ENCODE assay signal across 9 mouse cellular contexts in genomic region chr13:30966507-30966911, GRCm38 (mm10). TPM values are rescaled to one million over a fixed set of nuclear protein-coding genes. Genes with fewer than 3 reads are reported as not detected.
DNase-seq lines count a peak whose midpoint lies in the region; ATAC-seq and TF ChIP-seq lines count a peak whose summit lies in the region.
"Had no signal": no experiment of that assay in that cellular context is flagged by ENCODE, and none has a peak within 500 bp of the region (broad histone marks: within the 10 kb centered on the region; RNA-seq: fewer than 3 reads in every experiment).

No protein-coding gene starts in this region.

- peak; percentile 86 for ATAC-seq in embryonic facial prominence, embryonic 12.5 days (ENCODE audit: insufficient number of reproducible peaks, insufficient read depth, low FRiP score, low TSS enrichment)
- peak; percentile 61; the same call in 1 of the 2 replicates for ATAC-seq in hindbrain, postnatal 0 days
- ATAC-seq in neural tube, embryonic 13.5 days (ENCODE audit: low read depth): peak; percentile 60

- H3K4me3 ChIP-seq in embryonic facial prominence, embryonic 12.5 days: no peak overlapping the region
- no peak overlapping the region for H3K4me3 ChIP-seq in hindbrain, postnatal 0 days (ENCODE audit: low read length)
- peak overlapping the region; percentile 20 for H3K4me3 ChIP-seq in neural tube, embryonic 13.5 days
- H3K4me3 ChIP-seq: liver, embryonic 13.5 days had no signal

- TF ChIP-seq CTCF in hindbrain, postnatal 0 days (IDR thresholded peaks at IDR 0.05; ENCODE audit: low read depth): no peak

- peak overlapping the region; percentile 42 for H3K4me2 ChIP-seq in embryonic facial prominence, embryonic 12.5 days (replicated peaks)
- peak overlapping the region; percentile 38 for H3K4me2 ChIP-seq in hindbrain, postnatal 0 days (ENCODE audit: low read depth, low read length)
- peak overlapping the region; percentile 50 for H3K4me2 ChIP-seq in neural tube, embryonic 13.5 days
- H3K4me2 ChIP-seq: liver, embryonic 13.5 days had no signal

- H3K36me3 ChIP-seq in embryonic facial prominence, embryonic 12.5 days: no peaks in the 10 kb centered on the region
- H3K36me3 ChIP-seq in hindbrain, postnatal 0 days (ENCODE audit: insufficient read depth, low read length): no peaks in the 10 kb centered on the region
- H3K36me3 ChIP-seq in neural tube, embryonic 13.5 days: no peaks in the 10 kb centered on the region
- H3K36me3 ChIP-seq: liver, embryonic 13.5 days had no signal

- H3K27me3 ChIP-seq in embryonic facial prominence, embryonic 12.5 days: no peaks in the 10 kb centered on the region
- no peaks in the 10 kb centered on the region for H3K27me3 ChIP-seq in hindbrain, postnatal 0 days (ENCODE audit: insufficient read depth, low read length)
- H3K27me3 ChIP-seq in neural tube, embryonic 13.5 days: no peaks in the 10 kb centered on the region
- H3K27me3 ChIP-seq: liver, embryonic 13.5 days had no signal

- H3K9me3 ChIP-seq in embryonic facial prominence, embryonic 12.5 days: no peaks in the 10 kb centered on the region
- no peaks in the 10 kb centered on the region for H3K9me3 ChIP-seq in hindbrain, postnatal 0 days (ENCODE audit: low read length)
- H3K9me3 ChIP-seq in neural tube, embryonic 13.5 days: no peaks in the 10 kb centered on the region
- H3K9me3 ChIP-seq: liver, embryonic 13.5 days had no signal

- H3K4me1 ChIP-seq in embryonic facial prominence, embryonic 12.5 days: peaks cover 20% of the 10 kb centered on the region
- 0 out of 2 replicates have a peak, but pooled peaks cover 6% of the 10 kb centered on the region for H3K4me1 ChIP-seq in hindbrain, postnatal 0 days (ENCODE audit: insufficient read depth, low read length)
- H3K4me1 ChIP-seq in neural tube, embryonic 13.5 days (replicated peaks): peaks cover 22% of the 10 kb centered on the region

- 0 out of 2 replicates have a peak overlapping the region, but pooled peaks have one; percentile 17 for H3K27ac ChIP-seq in embryonic facial prominence, embryonic 12.5 days
- no peak overlapping the region for H3K27ac ChIP-seq in hindbrain, postnatal 0 days
- peak overlapping the region; percentile 54 for H3K27ac ChIP-seq in neural tube, embryonic 13.5 days (replicated peaks)
- H3K27ac ChIP-seq: liver, embryonic 13.5 days had no signal

- peak; percentile 62 to 71 for DNase-seq in kidney, postnatal 4 days
- DNase-seq in kidney, postnatal 36 days: no peak
- DNase-seq in hindbrain, postnatal 0 days (ENCODE audit: low spot score): peak; percentile 47
- DNase-seq in urinary bladder, postnatal 25 days (ENCODE audit: low spot score): no peak
- DNase-seq in left cerebral cortex, adult 8-10 months (ENCODE audit: low spot score in 2 of 2): no peak
- no peak for DNase-seq in thymus, postnatal 0 days (ENCODE audit: low spot score)
- DNase-seq: liver, embryonic 13.5 days had no signal

- H3K9ac ChIP-seq in embryonic facial prominence, embryonic 12.5 days: no peak overlapping the region
- no peak overlapping the region for H3K9ac ChIP-seq in hindbrain, postnatal 0 days (replicated peaks; ENCODE audit: low read length)
- H3K9ac ChIP-seq in neural tube, embryonic 13.5 days: peak overlapping the region; percentile 47; the same call in 1 of the 2 replicates
- H3K9ac ChIP-seq: liver, embryonic 13.5 days had no signal

- 2% methylated on average over 10 of the region's 10 CpGs for WGBS in embryonic facial prominence, embryonic 12.5 days
- WGBS in hindbrain, postnatal 0 days: 8% methylated on average over 10 of the region's 10 CpGs
- 9% methylated on average over 10 of the region's 10 CpGs for WGBS in neural tube, embryonic 13.5 days

RNA-seq across cellular contexts. Expression of gene Exoc2, which starts 7.4 kb away (rescaled TPM):
- 40.8 and 41.5 TPM in 2 replicates for polyA plus RNA-seq in embryonic facial prominence, embryonic 12.5 days (2016; fragmentation: Nextera tagmentation; extraction: Ambion mirVana)
- 41.7 and 49.4 TPM in 2 replicates for total RNA-seq in hindbrain, postnatal 0 days (2014; rRNA removed)
- 35.5 and 36.5 TPM in 2 replicates for polyA plus RNA-seq in hindbrain, postnatal 0 days (2015; fragmentation: Nextera tagmentation; extraction: Ambion mirVana)
- 41.9 and 44.1 TPM in 2 replicates for polyA plus RNA-seq in neural tube, embryonic 13.5 days (2015; fragmentation: Nextera tagmentation; extraction: Ambion mirVana)
- total RNA-seq in left cerebral cortex, adult 8-10 months (2022): 10 to 100 TPM; 41.5 to 47.2 (median 43.8) TPM
- 48.5 and 52.2 TPM in 2 replicates for polyA plus RNA-seq in thymus, postnatal 0 days (2015; fragmentation: Nextera tagmentation; extraction: Ambion mirVana)

RNA-seq across cellular contexts. Expression of gene Gm5447, which starts 7.5 kb away (rescaled TPM):
- polyA plus RNA-seq in embryonic facial prominence, embryonic 12.5 days (2016; fragmentation: Nextera tagmentation; extraction: Ambion mirVana): 0.17 and 0.27 TPM in 2 replicates
- total RNA-seq in hindbrain, postnatal 0 days (2014; rRNA removed): 0.72 TPM in 1 of 2 replicates, not detected in the other
- polyA plus RNA-seq in hindbrain, postnatal 0 days (2015; fragmentation: Nextera tagmentation; extraction: Ambion mirVana): 0.13 TPM in 1 of 2 replicates, not detected in the other
- not detected in 2 replicates for polyA plus RNA-seq in neural tube, embryonic 13.5 days (2015; fragmentation: Nextera tagmentation; extraction: Ambion mirVana)
- total RNA-seq in left cerebral cortex, adult 8-10 months (2022): not detected
- polyA plus RNA-seq in thymus, postnatal 0 days (2015; fragmentation: Nextera tagmentation; extraction: Ambion mirVana): not detected in 2 replicates
- polyA plus RNA-seq: liver, embryonic 13.5 days had no signal

RNA-seq across cellular contexts. Expression of gene Hus1b, which starts 18.9 kb away (rescaled TPM):
- polyA plus RNA-seq in embryonic facial prominence, embryonic 12.5 days (2016; fragmentation: Nextera tagmentation; extraction: Ambion mirVana): 0.14 TPM in 1 of 2 replicates, not detected in the other
- 0.63 and 1.2 TPM in 2 replicates for total RNA-seq in hindbrain, postnatal 0 days (2014; rRNA removed)
- polyA plus RNA-seq in hindbrain, postnatal 0 days (2015; fragmentation: Nextera tagmentation; extraction: Ambion mirVana): not detected in 2 replicates
- polyA plus RNA-seq in neural tube, embryonic 13.5 days (2015; fragmentation: Nextera tagmentation; extraction: Ambion mirVana): not detected in 2 replicates
- total RNA-seq in left cerebral cortex, adult 8-10 months (2022): under 1 TPM; 0.51 to 0.77 (median 0.66) TPM
- polyA plus RNA-seq in thymus, postnatal 0 days (2015; fragmentation: Nextera tagmentation; extraction: Ambion mirVana): 0.22 and 0.28 TPM in 2 replicates
- polyA plus RNA-seq: liver, embryonic 13.5 days had no signal

Comparison
In these comparisons a context has a peak if more than half of its experiments do, and no peak if none do; other contexts are left out.
1. DNase-seq: peak in kidney, postnatal 4 days (2 of 2) and hindbrain, postnatal 0 days (single experiment); none in kidney, postnatal 36 days (0 of 2), urinary bladder, postnatal 25 days (single experiment), left cerebral cortex, adult 8-10 months (0 of 2) and thymus, postnatal 0 days (single experiment).
2. Peak in every context shown above with its lines, with median percentiles within 50 percentile points of each other: ATAC-seq and H3K4me2 ChIP-seq.